Mouse (Mus musculus) midbrain, embryonic 16.5 days (tissue): Measurements from ENCODE around the gene Icosl. TPM values are rescaled to one million over a fixed set of nuclear protein-coding genes. Genes with fewer than 3 reads are reported as not detected.
"Not testable (repeated sequence)": the region's sequence is repeated elsewhere in the genome, so short reads cannot be mapped to it uniquely, and the experiment has no call there.

Source experiments
- ATAC-seq: fragments of 200-750 bp; cut with Nextera tagmentation; 2 replicates; pipeline ENCODE4 v1.8.0; 2017; ENCODE audit warnings: moderate TSS enrichment
- H3K27ac ChIP-seq: fragments of 300-500 bp; sonication (generic); 2 replicates; pipeline ENCODE4 v1.5.1; 2014; ENCODE audit warnings: mild to moderate bottlenecking, low read length, mixed read lengths
- H3K27me3 ChIP-seq: fragments of 300-500 bp; sonication (generic); 2 replicates; pipeline ENCODE4 v1.6.1; 2014; ENCODE audit warnings: low read depth, low read length, mixed read lengths; ENCODE audit not compliant: control insufficient read depth, insufficient read depth
- H3K36me3 ChIP-seq: fragments of 300-500 bp; sonication (generic); 2 replicates; pipeline ENCODE4 v1.6.1; 2014; ENCODE audit warnings: mild to moderate bottlenecking, low read length, moderate library complexity, mixed read lengths; ENCODE audit not compliant: control insufficient read depth, insufficient read depth
- H3K4me1 ChIP-seq: fragments of 300-500 bp; sonication (generic); 2 replicates; pipeline ENCODE4 v1.6.1; 2014; ENCODE audit warnings: mild to moderate bottlenecking, low read length, mixed read lengths; ENCODE audit not compliant: control insufficient read depth, insufficient read depth
- H3K4me2 ChIP-seq: fragments of 300-500 bp; sonication (generic); 2 replicates; pipeline ENCODE4 v1.6.1; 2014; ENCODE audit warnings: mild to moderate bottlenecking, low read length, mixed read lengths
- H3K4me3 ChIP-seq: fragments of 300-500 bp; sonication (generic); 2 replicates; pipeline ENCODE4 v1.5.1; 2014; ENCODE audit warnings: low read depth, mild to moderate bottlenecking, low read length, moderate library complexity, mixed read lengths
- H3K9ac ChIP-seq: fragments of 300-500 bp; sonication (generic); 2 replicates; pipeline ENCODE4 v1.6.1; 2014; ENCODE audit warnings: low read depth, low read length, mixed read lengths
- H3K9me3 ChIP-seq: fragments of 300-500 bp; sonication (generic); replicated peaks from 2 replicates; pipeline ENCODE4 v1.6.1; 2014; ENCODE audit warnings: mild to moderate bottlenecking, low read length, mixed read lengths; ENCODE audit not compliant: control insufficient read depth, poor library complexity, severe bottlenecking
- WGBS: fragments of 180-500 bp; shearing (Covaris S2); extraction: QIAGEN DNeasy Blood & Tissue Kit; methylation state at CpG from one replicate; pipeline ENCODE4 v1.1.7; 2014; 5-methylcytosine and 5-hydroxymethylcytosine counted together
- polyA plus RNA-seq: library from polyadenylated mRNA; unstranded; fragments of >200 nt; fragmentation: Nextera tagmentation; extraction: Ambion mirVana; gene quantifications from 2 replicates; pipeline ENCODE4 v1.2.1, GENCODE M21; 2015

Icosl gene
- polyA plus RNA-seq = 0.52 and 0.64 TPM in 2 replicates

DNA sequence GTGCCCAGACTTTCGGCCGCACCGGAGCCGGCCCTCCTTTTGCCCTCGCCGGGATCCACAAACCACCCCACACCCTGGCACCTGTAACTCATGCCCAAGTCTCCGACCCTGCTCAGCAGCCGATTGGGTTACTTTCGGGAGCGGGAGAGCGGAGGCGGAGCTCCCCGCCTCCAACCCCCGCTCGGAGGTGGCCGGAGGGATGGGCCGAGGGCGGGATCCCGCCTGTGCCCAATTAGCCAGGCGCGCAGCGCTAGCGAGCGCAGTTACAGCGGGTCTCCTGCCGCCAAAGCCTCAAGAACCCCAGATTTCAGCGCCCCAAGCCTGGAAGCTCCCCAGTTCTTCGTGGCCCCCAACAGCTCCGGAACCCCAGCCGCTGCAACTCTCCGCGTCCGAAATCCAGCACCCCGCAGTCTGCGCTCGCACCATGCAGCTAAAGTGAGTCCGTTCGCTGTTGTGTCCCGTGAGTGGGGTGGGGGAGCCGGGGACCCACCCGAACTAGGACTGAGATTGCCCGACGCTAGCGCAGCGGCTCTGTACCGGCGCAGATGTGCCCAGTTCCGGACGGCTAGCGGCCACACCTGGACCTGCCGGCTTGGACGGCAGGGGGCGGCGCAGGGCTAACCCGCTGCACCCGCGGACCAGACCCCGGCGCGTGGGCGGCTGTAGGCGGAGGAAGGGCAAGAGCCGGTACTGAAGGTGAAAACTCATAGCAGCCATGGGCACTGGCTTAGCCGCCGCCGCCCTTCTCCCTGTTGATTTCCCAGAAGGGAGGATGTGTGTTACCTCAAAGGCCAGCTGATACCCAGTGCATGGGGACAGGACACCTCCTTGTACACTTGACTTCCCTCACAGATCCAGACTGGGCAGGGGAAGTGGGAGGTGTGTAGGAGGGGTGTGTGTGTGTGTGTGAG, at the start of gene Icosl:
Gene Icosl (plus strand): TSS at position 202 of the 911 bp plus-strand sequence.
- Histone ChIP-seq H3K36me3 (no peaks in the 10 kb centered on the region), H3K9me3 (no peaks in the 10 kb centered on the region), H3K27me3 (peaks cover 16% of the 10 kb centered on the region), H3K4me3 (peak within 1 kb of the TSS; percentile 61), H3K4me2 (peak within 1 kb of the TSS; percentile 100), H3K27ac (no peak within 1 kb of the TSS), H3K9ac (peak within 1 kb of the TSS; percentile 62), H3K4me1 (peaks cover 8% of the 10 kb centered on the region; the same call in 1 of the 2 replicates)
- peak; percentile 89 for ATAC-seq
- WGBS = under 1% methylated on average over 66 of the region's 66 CpGs

DNA sequence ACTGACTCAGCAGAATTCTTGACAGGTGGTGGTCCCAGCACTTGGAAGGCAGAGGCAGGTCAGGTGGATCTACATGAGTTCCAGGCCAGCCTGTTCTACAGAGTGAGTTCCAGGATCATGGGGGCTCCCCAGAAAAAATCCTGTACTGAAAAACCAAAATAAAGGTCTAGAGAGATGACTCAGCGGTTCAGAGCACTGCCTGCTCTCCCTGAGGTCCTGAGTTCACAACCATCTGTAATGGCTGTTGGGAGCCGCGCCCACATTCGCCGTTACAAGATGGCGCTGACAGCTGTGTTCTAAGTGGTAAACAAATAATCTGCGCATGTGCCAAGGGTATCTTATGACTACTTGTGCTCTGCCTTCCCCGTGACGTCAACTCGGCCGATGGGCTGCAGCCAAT, 49.1 kb upstream of the Icosl start:
- not testable (repeated sequence) for H3K9me3 ChIP-seq, H3K9ac ChIP-seq, H3K4me1 ChIP-seq, H3K36me3 ChIP-seq, H3K4me3 ChIP-seq, H3K27me3 ChIP-seq, H3K27ac ChIP-seq, ATAC-seq, H3K4me2 ChIP-seq
- 98% methylated on average over 6 of the region's 11 CpGs for WGBS

DNA sequence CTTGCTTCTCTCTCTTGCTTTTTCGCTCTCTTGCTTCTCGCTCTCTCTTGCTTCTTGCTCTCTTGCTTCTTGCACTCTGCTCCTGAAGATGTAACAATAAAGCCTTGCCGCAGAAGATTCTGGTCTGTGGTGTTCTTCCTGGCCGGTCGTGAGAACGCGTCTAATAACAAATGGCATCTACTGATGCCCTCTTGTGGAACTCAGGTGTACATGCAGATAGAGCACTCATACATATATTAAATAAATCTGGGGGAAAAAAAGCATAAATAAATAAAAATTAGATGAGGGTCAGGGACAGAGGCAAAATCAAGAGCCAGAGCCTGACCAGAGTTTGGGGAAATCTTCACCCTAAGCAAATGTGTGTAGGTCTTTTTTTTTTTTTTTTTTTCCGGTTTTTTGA, 43.6 kb upstream of the Icosl start:
- H3K36me3 ChIP-seq, H3K9me3 ChIP-seq, ATAC-seq, H3K9ac ChIP-seq, H3K27ac ChIP-seq, H3K4me3 ChIP-seq, H3K4me1 ChIP-seq, H3K27me3 ChIP-seq, H3K4me2 ChIP-seq: not testable (repeated sequence)
- 74% methylated on average over 6 of the region's 8 CpGs for WGBS

DNA sequence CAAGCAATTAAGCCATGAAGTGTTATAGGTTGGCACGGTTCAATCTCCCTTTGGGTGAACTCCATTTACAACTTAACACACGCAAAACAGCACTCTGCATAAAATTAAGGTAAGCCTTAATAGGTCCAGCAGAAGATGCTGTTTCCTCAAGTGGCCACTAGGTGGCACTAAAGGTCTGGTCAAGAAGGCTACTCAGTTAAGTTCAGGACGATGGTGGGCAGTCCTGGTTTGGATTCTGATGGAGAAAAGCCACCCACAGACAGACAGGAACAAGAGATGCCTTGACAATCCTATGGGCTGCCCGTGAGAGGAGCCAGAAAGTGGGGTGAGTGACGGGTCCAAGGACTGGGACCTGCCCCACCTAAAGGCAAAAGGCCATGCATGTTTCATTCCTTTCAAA, 41.0 kb upstream of the Icosl start:
- no peaks in the 10 kb centered on the region for H3K4me1 ChIP-seq
- H3K36me3 ChIP-seq = no peaks in the 10 kb centered on the region
- peak; percentile 86 for ATAC-seq
- H3K9ac ChIP-seq = no peak overlapping the region
- no peak overlapping the region for H3K27ac ChIP-seq
- no peak overlapping the region for H3K4me3 ChIP-seq
- 2% methylated on average over 5 of the region's 5 CpGs for WGBS
- H3K9me3 ChIP-seq = no peaks in the 10 kb centered on the region
- no peaks in the 10 kb centered on the region for H3K27me3 ChIP-seq
- no peak overlapping the region for H3K4me2 ChIP-seq

DNA sequence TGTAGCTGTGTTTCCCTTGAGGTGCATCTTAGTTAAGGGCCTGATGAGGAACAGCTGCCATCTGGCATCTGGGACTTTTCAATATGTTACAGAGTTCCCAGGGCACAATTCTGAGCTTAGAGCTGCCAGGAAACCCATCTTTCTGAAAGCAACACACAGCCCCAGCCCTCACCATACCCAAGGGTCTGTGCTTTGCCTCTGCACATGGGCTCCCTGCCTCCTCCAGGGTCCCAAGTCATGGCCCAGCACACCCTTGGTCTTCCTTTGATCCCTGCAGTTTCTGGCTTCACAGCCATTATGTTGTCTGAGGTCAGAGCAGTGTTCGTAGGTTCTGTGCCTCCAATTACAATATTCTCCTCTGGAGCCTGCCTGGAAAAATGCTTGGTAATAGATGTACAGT, 40.0 kb upstream of the Icosl start:
- H3K4me2 ChIP-seq = no peak overlapping the region
- WGBS = 91% methylated on average over 1 of the region's 1 CpGs
- H3K9me3 ChIP-seq = no peaks in the 10 kb centered on the region
- no peaks in the 10 kb centered on the region for H3K4me1 ChIP-seq
- ATAC-seq = no peak
- H3K27me3 ChIP-seq = no peaks in the 10 kb centered on the region
- no peak overlapping the region for H3K27ac ChIP-seq
- no peaks in the 10 kb centered on the region for H3K36me3 ChIP-seq
- no peak overlapping the region for H3K9ac ChIP-seq
- no peak overlapping the region for H3K4me3 ChIP-seq

DNA sequence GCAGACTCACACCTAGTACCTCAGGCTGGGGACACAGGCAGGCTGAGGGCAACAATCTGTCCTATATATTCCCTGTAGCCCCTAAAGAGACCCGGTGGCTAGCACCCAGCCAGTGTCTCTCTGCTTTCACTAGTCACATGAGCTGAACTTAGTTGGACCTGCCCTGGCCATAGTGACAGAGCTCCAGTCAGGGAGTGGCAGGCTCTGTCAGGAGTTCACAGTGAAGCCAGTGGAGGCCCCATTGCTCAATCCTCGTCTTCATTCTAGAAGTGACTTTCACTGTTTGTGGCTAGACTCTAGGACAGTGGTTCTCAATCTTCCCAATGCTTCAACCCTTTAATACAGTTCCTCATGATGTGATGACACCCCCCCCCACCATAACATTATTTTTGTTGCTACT, 37.1 kb upstream of the Icosl start:
- no peak overlapping the region for H3K27ac ChIP-seq
- H3K4me1 ChIP-seq = no peaks in the 10 kb centered on the region
- WGBS = 81% methylated on average over 2 of the region's 2 CpGs
- no peak for ATAC-seq
- H3K9ac ChIP-seq = no peak overlapping the region
- no peaks in the 10 kb centered on the region for H3K9me3 ChIP-seq
- H3K36me3 ChIP-seq = no peaks in the 10 kb centered on the region
- no peak overlapping the region for H3K4me2 ChIP-seq
- H3K4me3 ChIP-seq = no peak overlapping the region
- no peaks in the 10 kb centered on the region for H3K27me3 ChIP-seq

DNA sequence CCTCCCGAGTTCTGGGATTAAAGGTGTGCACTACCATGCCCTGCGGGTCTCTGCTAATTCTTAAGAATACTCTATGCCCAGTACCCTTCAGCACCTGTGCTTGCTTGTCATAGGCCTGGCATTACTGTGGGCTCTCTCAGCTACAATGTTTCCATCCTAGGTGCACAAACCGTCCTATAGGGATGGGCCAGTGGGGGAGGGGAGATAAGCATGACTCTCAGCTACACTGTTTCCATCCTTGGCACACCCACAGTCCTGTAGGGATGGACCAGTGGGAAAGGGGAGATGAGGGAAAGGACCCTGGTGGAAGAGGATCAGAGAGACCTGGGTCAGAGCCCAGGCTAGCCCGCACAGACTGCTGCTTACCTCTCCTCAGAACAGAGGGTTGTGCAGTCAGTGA, 32.0 kb upstream of the Icosl start:
- no peak for ATAC-seq
- Histone ChIP-seq H3K4me3 (no peak overlapping the region), H3K36me3 (no peaks in the 10 kb centered on the region), H3K27me3 (no peaks in the 10 kb centered on the region), H3K4me1 (no peaks in the 10 kb centered on the region), H3K9me3 (no peaks in the 10 kb centered on the region), H3K9ac (no peak overlapping the region), H3K27ac (no peak overlapping the region), H3K4me2 (no peak overlapping the region)
- 86% methylated on average over 4 of the region's 4 CpGs for WGBS

DNA sequence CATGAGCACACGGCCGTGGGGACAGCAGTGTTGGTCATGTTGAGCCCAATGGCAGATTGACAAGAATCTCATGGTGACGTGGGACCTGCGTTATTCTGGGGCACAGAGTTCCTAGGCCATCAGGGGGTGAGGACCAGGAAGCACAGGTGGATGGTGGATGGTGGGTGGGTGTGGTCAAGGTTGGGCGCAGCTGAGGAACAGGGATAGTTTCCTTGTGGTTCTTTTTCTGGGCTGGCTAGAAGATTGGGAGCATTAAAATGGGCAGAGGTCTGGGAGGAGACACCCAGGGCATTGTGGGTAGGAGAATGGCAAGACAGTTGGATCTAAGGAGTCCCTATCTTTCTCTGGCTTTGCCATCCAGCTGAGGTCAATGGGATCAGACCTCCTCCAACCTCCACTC, 27.5 kb upstream of the Icosl start, which contains the start of gene Dnmt3l:
Gene Dnmt3l (plus strand): TSS at position 301 of the 400 bp plus-strand sequence.
- Histone ChIP-seq H3K27me3 (no peaks in the 10 kb centered on the region), H3K36me3 (no peaks in the 10 kb centered on the region), H3K4me2 (no peak within 1 kb of the TSS), H3K4me1 (no peaks in the 10 kb centered on the region), H3K9me3 (no peaks in the 10 kb centered on the region), H3K27ac (no peak within 1 kb of the TSS), H3K9ac (no peak within 1 kb of the TSS), H3K4me3 (no peak within 1 kb of the TSS)
- 91% methylated on average over 5 of the region's 5 CpGs for WGBS
- ATAC-seq = no peak

DNA sequence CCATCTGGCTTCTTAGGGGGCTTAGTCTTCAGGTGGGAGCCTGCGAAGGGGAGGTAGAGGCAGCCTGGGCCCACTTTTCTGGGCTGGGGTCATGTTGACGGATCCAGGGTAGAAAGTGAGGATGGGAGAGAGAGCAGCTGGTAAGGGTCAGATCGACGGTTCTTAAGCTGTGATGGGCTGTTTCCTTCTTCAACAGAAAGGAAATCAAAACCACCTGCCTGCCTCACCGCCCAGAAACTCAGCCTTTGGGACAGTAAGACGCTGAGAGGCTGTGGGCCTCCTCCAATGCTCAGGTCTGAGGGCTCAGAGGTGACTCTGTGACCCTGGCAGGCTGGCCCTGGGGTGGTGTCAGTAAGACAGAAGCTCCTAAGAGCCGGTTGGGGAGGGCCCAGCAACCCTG, 27.0 kb upstream of the Icosl start:
- Histone ChIP-seq H3K9ac (no peak overlapping the region), H3K4me3 (no peak overlapping the region), H3K4me1 (no peaks in the 10 kb centered on the region), H3K9me3 (no peaks in the 10 kb centered on the region), H3K27ac (no peak overlapping the region), H3K36me3 (no peaks in the 10 kb centered on the region), H3K27me3 (no peaks in the 10 kb centered on the region), H3K4me2 (no peak overlapping the region)
- no peak for ATAC-seq
- 81% methylated on average over 7 of the region's 7 CpGs for WGBS
